Mouse (Mus musculus) erythroblast, embryonic 14.5 days (primary cell): ENCODE data around the gene Mtfr1l.

ENCODE experiments used
- GATA1 ChIP-seq: IDR thresholded peaks from 2 replicates; pipeline ENCODE4 v1.6.1; 2012; ENCODE audit warnings: low read length, inconsistent platforms, mixed read lengths
- TAL1 ChIP-seq: IDR thresholded peaks from 3 replicates; pipeline ENCODE4 v1.6.1; 2012; ENCODE audit warnings: low read length, inconsistent platforms, mixed read lengths

DNA sequence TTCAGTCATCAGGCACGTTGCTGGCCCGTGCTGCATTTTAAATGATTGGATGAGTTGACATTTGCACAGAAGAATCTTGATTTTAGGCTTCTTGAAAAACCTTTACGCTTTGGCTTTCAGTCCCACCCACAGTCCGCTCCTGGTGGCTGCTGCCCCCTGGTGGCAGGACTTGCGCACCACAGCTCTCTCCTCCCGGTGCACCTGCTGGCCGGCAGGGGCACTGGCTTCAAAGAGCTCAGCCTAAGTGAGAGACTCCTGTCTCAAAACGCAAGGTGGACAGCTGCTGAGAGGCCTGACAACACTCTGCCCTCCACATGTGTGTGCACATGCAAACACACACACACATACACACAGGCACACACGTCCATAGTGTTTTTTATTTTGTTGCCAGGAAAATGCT lies 57.2 kb downstream of the Mtfr1l start:
- TF ChIP-seq TAL1 = no peak
- TF ChIP-seq GATA1 = no peak
